Mouse (Mus musculus) erythroblast, embryonic 14.5 days (primary cell): ENCODE measurements around the gene Ptprk.

Source experiments
- GATA1 ChIP-seq: IDR thresholded peaks from 2 replicates; pipeline ENCODE4 v1.6.1; 2012; ENCODE audit warnings: low read length, inconsistent platforms, mixed read lengths
- TAL1 ChIP-seq: IDR thresholded peaks from 3 replicates; pipeline ENCODE4 v1.6.1; 2012; ENCODE audit warnings: low read length, inconsistent platforms, mixed read lengths

DNA sequence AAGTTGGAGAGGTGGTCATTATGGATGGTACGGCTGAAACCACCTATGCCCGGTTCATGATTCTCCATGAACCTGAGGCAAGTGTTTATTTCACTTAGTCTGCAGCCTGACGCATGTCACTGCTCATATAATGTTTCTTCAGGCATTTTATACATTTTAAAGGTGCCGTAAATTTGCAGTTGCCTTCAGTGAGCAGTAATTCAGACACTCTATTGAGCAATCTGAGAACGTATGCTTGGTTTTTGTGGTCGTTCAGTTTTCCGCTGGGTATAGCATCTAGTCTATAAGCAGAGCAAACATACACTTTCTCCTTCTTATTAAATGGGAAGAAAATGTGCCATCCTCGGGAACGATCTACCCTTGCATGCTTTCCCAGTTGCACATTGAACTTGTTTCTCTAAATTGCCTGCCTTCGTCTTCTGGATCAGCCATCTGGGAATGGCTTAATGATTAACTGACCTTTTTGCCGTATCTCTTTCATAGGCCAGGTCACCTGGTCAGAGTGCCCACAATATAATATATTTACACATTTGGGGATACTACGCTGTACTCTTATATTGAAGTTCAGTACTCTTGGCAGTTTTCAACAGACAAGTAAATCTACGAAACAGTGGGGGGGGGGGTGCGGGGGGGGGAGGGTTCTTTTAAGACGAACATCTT lies 313.1 kb downstream of the Ptprk start:
- TF ChIP-seq TAL1: no peak
- no peak for TF ChIP-seq GATA1
